Mouse (Mus musculus): ENCODE measurements at regions not wholly inside any gene's neighbourhood (a gene's known extent, or its start where the extent isn't known, plus 50 kb on each side); places are given as distances from the start of the nearest gene placed in this dataset.
"Not testable (repeated sequence)": the region's sequence is repeated elsewhere in the genome, so short reads cannot be mapped to it uniquely, and the experiment has no call there.

DNA sequence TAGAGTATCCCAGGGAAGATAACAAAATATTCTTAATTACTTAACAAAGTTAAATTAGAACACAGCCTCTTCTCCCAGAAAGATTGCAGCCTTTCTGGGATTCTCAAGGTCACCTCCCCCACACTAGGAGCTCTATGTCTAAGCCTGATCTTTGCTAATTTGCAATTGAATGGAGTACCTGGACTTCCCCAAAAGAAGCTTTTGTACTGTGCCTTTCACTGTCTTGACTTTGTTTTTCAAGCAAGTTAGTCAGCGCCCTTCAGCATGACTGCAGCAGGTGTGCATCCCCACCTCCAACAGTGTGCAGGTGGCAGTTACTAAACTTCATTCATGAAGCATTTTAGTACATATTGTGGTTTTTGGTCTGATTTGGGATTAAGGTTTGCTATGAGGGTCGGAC lies 185.4 kb upstream of the Phyhipl start:
- not testable (repeated sequence) for TF ChIP-seq POLR2A (IDR thresholded peaks at IDR 0.05; ENCODE audit: insufficient read length, low read depth); USF1 (IDR thresholded peaks at IDR 0.05; ENCODE audit: low read depth); TCF12 (IDR thresholded peaks at IDR 0.05; ENCODE audit: insufficient read depth, poor library complexity, severe bottlenecking)
